Mouse (Mus musculus): ENCODE measurements around the gene Snx30.

- TF ChIP-seq CTCF (IDR thresholded peaks at IDR 0.05; ENCODE audit: borderline replicate concordance, control insufficient read depth, extremely low read depth, insufficient read depth, low read length, poor library complexity), result no peak
- TF ChIP-seq POLR2A (IDR thresholded peaks at IDR 0.05; ENCODE audit: control insufficient read depth, extremely low read depth, insufficient read depth, low read length, poor library complexity), result no peak
Observed at GRCm38 (mm10) chr4:59892731-59893130, 87.1 kb downstream of the Snx30 start.
